Mouse (Mus musculus) testis, postnatal 14 days (tissue): ENCODE measurements around the gene Sema5a.
"Not testable (repeated sequence)": the region's sequence is repeated elsewhere in the genome, so short reads cannot be mapped to it uniquely, and the experiment has no call there.

ENCODE experiments used
- DNase-seq: peaks from one replicate; pipeline ENCODE4 v3.0.0; 2021; ENCODE audit warnings: low spot score

The Sema5a gene

DNA sequence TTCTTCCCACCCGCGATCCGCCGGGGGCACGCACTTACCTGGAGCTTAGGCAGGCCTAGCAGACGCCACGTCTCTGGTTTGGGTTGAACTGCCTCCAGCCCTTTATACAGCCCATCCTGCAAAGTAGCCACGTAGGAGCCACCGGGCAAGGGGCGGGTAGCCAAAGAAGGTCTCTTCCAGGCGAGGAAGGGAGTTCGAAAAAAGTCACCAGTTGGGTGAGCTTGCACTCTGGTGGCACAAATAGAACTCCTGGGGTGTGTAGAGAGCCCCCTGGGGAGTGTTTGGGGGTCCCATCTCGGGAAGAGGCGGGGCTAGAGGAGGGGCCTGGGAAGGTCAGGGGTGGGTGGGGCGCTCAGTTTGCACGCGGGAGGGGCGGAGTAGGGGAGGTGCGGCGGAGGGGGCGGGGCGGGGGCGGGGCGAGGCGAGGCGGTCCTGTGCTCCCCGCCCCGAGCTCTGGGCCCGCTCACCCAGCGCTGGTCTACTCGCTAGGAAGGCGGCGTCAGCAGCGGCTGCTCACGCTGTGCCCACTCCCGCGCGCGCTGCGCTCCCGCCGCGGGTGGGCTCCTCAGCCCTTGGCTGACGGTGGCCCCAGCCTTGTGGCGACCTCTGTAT, at the start of gene Sema5a:
Gene Sema5a (plus strand): TSS at position 467 of the 612 bp plus-strand sequence.
- peak; percentile 73 for DNase-seq

DNA sequence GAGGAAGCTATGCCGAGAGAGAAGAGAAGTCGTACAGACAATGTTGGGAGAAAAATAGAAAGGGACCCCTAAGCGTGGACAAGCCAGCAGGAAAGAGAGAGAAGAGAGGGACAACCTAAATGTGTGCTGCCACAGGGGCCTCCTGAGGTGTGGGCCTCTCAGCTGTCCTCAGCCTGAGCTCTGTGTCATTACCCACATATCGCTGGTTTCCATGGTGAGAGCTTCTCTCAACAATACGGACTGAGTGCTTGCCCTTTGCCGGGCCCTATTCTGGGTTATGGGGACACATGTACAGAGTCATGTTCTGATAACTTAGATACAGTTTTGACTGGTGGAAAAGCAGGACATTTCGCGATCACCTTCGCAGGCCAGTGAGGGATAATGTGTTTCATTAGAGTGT, 46.5 kb upstream of the Sema5a start:
- DNase-seq, result no peak

DNA sequence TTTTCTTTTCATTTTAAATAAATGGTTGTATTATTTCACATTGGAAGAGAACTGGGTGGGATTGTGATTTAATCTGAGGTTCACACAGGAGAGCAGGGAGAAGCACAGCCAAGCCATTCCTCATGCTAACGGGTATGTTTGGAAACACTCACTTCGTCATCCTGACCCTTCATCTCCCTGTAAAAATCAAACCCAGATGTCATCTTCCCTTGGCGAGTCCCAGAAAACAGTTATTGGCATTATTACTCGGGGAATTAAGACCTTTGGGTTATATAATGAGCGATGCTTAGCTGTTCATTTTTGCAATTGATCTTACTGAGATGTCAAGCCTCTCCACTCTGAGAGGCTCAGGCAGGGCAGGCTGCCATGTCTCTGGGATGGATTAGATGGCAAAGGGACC, 46.0 kb upstream of the Sema5a start:
- DNase-seq, result no peak

DNA sequence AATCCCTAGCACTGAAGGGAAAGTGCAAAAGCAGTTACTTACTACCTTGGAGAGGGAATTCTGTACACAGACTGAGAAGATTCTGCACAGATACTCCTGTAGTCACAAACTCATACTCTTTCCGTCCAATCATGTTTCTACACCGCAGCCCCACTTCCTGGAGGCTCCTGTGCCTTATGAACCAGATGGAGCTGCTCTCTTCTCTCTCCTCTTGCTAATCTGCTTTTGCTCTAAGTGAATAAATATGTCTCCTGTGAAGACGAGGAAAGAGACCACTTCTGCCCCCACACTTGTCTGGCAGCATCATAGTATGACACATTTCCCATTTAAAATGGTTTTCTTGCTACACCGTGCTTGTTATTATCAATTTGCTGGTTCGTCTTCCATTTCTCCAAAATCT, 41.4 kb upstream of the Sema5a start:
- DNase-seq, result no peak

DNA sequence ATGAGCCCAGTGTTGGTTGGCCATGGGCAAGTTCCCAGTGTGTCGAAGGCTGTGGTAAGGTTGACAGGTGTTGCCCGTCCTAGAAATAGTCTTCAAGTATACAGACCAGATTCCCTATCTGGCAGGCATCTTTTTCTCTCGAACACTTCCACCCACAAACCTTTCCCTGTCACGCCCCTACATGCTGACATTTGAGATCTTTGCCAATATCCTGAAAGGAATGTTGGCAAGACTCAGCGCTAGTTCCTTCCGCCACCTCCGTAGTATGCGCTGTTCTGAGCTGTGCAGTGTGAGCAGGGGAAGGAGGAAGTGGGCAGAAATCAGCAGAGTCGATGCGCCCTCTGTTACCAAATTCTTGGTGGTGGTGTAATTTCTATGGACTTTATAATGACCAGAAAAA, 39.7 kb upstream of the Sema5a start:
- DNase-seq, result no peak

DNA sequence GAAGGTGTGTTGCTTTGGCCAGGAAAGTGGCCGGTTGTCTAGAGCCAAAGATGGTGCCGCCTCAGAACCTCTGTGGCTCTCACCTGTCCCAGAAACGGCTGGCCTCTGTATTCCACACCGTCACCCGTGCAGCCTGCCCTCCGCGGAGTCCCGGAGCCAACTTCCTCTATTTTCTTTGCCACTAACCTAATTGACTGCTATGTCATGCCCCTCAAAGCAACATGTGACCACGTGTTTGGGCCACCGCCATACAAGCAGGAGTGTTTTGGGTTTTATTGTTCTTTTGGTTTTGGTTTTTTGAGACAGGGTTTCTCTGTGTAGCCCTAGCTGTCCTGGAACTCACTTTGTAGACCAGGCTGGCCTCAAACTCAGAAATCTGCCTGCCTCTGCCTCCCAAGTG, 29.9 kb upstream of the Sema5a start:
- DNase-seq, result not testable (repeated sequence)

DNA sequence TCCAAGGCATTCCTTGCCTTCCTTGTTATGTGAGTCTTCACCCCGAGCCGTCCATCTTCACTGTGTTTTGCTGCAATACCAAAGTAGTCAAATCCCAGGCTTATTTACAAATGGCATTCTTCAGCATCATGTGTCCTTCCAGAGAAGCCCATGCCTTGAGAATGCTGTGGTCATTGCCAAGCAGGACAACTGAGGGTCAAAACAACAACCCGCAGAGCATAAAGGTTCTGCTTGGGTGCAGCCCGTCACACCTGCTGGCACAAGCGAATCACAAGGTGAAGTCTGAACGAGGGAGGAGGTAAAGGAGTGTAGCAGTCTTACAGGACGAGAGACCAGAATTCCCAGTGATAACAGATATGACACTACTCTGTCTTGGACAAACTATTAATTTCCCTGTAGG, 21.6 kb upstream of the Sema5a start:
- no peak for DNase-seq

DNA sequence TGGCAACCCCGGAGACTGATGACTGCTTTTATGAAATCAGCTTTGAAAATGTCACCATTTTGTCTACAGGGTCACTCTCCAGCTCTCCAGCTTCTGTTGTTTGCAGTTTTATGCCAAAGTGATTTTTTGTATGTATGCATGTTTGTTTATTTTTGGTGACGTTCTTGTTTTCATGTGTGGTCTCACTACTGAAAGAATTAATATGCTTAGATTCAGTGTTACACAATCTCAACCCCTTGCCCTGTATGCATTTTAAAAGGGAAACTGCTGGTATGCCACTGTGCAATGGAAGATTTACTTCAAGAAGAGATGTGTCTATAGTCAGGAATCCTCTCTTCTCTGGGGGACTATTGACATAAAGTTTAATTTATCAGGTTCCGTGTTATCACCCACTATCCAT, 19.2 kb upstream of the Sema5a start:
- no peak for DNase-seq

DNA sequence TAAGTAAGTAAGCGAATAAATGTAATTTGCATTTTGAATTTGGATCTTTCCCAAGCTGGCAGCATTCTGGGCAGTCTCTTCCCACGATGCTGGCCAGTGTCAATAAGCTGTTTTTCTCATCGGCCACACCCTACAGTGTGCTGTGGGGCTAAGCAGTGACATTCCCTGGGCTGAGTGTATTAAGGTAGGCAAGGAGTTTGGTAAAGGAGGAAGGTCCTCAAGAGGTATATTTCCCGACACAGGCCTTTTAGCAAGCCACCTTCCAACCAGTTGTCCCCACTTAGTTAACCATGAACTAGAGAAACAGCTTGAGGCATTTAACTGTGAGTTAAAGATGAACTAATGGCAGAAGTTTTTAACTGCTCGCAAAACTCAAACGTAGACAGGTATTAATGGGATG, 18.2 kb upstream of the Sema5a start:
- no peak for DNase-seq

DNA sequence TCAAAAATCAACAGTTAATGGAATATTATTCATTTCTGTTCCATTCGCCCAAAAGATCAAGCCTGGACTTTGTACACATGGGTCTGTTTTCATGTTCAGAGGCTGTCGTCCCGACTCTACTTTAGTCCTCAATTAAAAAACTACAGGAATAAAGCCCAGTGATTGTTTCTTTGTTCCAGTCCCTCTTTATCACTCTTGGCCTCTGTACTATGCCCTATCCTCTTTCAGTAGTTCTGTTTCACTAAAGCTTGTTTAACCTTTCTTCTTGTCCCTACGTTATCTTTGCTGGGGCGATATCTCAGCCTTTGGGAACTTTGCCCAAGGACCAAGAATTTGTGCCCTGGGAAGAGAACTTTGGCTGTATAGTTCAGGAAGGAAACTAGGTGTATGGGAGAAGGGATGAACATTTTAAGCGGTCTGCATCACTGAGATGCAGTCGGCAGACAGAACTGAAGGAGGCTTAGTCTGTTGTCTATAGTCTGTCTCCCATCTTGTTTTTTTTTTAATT, 17.7 kb upstream of the Sema5a start:
- peak; percentile 62 for DNase-seq

DNA sequence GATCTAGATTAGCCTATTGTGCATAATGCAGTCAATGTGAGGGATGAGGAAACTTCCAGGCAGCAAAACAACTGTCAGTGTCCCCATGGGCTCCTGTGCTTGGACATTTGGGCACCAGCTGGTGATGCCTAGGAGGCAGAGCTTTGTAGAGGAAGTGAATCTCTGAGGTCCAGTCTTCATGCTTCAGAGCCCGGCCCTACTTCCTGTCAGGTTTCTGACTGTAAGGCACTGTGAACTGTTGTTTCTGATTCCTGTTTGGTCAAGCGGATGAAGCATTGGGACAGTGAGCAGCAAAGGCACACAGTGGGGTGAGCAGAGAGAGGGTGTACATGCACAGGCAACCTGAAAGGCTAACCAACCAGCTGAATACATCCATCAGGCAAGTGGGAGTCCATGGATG, 14.5 kb upstream of the Sema5a start:
- no peak for DNase-seq

DNA sequence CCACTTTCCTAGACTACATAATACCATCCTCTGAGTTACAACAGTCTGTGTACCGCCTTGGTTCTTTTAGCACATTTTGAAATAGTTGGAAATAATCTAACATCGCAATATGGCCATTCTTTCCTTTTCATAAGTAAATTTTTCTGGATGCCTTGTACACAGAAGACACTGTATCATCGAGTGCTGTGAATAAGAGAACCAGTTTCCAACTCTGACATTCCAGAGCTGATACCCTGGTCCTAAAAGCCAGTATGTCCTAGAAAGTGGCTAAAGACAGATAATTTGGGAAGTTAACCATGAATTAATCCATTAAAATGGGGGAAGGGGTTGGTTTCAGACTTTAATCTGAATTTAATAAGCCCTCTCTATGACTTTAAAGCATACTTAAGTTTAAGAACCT, 12.4 kb upstream of the Sema5a start:
- DNase-seq, result no peak

DNA sequence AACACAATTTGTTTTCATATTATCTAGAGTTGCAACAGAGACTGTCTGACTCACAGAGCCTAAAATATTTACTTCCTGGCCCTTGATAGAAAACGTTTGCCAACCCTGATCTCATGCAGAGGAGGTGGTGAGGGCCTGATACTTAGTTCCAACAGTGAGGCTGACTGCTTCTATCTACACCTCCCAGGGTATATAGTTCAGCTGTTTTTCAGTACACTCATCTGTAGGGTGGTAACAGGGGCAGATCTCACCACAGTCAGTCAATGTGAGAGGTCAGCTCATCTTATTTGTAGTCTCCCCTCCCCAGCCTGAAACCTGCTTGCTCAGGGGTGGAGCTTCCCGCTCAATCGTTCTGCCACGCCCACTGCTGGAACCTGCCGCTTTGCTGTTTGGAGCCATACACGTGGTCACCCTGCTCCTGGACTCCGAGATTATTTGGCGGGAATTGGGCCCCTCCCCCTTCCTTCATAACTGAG, 11.9 kb upstream of the Sema5a start:
- peak; percentile 42 for DNase-seq

DNA sequence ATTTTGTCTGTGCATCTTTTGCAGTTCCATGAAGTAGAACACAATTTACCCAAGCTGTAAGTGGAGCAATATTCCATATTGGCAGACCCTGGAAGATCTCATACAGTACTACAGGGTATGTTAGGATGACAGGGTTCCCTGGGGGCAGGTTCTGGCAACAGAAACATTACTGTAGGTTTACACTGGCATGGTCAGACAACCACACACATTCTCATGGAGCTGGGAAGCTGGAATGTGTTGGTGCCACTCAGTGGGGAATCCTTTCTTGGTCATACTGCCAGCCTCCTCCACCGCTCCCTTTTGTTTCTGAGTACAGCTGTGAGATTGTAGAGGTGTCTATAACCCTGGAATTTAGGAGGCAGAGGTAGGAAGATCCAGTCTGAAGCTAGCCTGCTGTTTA, 11.2 kb upstream of the Sema5a start:
- no peak for DNase-seq

DNA sequence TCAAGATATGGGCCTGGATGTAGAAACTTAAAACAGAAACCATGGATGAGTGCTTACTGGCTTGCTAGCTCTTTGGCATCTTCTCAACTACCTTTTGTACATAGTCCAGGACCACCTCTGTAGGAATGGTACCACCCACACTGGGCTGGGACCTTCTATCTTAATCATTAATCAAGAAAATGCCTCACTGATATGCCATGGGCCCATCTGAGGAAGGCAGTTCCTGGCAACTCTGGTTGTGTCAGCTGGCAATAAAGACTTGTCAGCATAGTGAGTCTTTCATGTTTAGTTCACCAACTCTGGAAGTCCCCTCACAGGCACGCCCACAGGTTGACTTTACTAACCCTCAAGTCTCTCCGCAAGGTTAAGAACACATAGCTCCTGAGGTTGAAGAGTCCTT, 5.5 kb upstream of the Sema5a start:
- DNase-seq, result no peak

DNA sequence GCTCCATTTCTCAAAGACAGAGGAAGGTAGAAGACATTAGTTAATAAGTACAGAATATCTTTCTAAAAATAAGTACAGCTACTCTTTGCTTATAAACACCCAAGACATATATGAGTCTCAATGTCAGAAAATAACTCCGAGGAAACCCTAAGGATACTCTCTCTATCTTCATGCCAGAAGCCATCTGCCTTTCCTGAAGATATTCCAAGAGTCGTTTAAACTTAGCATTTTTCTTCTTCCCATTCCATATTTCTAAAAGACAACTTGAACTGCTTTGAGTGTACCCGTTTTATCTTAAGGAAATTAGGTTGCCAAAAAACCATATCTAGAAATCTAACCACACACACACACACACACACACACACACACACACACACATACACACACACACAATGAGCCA, 4.5 kb upstream of the Sema5a start:
- DNase-seq, result no peak

DNA sequence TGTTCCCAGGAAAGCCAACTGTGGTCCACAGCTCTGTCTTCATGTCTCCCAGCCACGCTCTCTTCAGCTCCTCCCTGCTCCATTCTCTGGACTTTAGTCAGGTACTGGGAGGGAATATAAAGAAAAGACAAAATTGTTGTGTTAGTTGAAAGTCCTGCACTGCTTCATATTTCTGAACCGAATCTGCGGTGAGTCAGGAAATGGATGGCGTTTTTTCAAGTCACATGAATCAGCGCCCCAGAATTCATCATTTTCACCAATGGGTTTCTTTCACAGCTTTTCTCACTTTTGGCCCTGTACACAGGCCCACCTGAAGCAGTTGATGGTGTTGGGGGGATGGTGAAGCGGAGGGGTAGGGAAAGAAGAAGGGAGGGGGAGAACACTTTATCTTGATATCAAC, 2.9 kb upstream of the Sema5a start:
- no peak for DNase-seq

DNA sequence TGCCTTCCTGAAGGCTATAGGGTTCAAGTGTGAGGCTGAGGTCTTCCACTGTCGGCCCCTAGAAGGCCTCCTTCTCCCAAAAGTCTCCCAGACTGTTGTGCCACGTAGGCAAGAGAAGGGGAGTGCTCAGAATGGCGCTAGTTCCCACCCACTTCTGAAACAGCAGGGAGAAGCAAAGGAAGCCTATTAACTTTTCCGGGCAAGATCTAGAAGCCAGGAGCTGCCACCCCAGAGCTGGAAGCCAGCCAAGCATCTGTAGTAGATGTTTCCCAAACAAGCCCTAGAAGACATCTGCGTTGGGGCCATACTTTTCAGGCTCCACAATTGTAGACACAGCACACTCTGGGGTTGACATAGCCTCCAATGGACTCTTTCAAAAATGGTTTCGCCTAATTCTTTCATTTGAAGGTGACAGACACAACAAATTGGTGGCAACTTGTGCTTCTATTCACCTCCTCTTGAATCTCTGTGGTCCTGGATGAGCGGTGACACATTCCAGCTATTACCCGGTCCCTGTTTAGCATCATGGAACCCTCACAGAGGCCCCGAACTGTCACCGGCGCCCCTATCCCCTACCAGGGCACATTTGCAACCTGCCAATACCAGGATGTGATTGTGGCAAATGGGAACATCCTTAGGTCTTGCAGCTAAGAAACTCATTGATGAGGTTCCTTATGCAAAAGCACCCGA, 1.4 kb upstream of the Sema5a start:
- peak; percentile 17 for DNase-seq

DNA sequence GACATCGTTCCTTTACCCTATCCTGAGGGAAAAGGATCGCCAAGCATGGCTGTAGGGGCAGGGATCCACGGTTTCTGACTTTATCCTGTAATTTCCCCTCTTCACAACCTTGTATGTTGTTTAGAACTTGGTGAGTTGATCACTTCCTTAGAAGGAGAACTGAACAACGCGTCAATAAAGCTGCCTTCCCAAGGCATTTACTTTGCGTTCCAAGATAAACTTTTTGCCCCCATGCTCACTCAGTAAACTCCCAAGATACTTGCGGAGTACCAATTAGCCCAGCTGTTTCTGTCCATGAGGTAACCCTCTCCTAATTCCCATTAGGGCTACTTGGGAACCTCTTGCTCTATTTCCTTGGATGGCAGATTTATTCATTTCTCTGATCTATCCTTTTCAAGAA, 786 bp upstream of the Sema5a start:
- DNase-seq, result no peak

DNA sequence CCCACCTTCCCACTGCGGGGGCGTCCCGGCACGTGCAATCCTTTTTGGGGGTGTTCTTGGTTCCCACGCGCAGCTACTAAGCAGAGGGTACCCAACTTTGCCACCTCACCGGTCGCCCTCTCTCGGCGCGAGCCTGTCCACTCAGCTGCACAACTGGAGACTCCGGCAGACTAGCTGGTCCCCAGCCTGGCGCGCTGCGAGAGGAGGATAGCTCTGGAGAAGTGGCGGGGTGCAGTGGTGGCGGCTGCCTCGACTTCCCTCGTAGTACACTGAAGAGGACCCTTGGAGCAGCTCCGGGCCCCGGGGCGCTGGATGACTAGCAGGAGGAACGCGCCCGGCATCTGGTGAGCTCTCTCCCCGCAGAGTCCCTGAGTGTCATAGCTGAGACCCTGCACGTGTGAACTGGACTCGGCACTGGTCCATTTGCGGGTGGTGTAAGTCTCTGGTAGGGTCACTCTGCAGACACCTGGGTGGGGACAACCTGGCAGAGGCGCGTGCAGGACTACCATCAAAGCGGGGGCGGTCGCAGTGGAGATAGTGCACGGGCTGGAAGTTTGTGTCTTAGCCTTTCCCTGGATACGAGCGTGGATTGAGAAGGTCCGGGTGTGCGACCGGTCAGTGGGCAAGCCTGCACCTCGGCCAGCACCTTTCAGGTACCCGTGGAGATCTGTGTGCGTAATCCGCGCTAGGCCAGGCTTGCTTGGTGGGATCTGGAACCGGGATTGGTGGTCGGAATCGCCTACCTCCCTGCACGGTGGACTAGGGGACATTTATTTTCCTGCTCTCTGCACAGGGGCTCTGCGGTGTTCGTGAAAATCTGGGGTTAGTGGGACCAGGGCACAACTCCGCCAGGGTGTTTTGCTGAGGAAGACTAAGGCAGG, 586 bp downstream of the Sema5a start:
- peak; percentile 15 for DNase-seq

DNA sequence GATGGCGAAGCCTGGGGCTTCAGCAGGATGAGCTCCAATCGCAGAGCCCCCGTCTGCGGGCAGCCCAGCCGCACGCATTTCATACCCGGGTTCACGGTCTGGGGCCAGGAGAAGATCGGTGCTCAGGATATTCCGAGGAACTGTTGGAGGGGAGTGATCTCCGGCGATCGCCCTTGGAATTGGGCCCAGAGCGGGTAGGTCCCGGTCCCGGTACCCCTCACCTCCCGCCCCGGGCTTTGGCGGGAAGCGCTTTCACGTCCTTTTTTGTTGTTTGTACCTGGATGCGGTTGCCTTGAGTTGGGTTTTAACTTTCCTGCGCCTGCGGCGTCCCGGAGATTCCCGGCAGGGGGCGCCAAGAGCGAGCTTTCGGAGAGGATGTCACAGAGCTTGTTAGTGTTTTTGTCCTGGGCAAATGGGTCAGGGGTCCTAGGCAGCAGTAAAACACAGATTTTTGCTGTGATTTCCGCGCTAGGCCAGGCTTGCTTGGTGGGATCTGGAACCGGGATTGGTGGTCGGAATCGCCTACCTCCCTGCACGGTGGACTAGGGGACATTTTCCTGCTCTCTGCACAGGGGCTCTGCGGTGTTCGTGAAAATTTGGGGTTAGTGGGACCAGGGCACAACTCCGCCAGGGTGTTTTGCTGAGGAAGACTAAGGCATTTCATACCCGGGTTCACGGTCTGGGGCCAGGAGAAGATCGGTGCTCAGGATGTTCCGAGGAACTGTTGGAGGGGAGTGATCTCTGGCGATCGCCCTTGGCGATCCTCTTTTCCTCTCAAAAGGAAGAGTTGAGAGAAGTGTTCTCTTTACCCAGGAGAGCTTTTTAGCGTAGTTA, 1.4 kb downstream of the Sema5a start:
- peak; percentile 73 for DNase-seq

DNA sequence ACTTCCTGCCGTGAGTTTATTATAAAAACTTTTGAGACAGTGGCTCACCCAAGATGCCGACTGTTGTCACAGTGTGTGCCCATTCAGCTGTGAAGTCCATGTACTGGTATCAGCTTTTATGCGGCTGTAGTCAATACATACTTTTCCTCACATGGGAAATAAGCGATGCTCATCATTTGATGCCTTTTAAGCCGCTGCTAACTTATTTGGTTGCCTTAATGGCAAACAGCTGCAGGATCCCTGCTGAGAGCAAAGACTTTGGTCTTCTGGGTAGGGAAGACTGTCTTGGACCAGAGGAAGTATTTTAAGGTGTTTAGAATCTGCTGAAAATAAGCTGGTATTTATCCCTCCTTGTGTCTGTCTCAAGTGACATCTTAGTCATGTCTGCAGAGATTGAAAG, 2.7 kb downstream of the Sema5a start:
- no peak for DNase-seq
